Mouse (Mus musculus) kidney, postnatal 4 days (tissue): Measurements from ENCODE around the gene Etv6.
"Not testable (repeated sequence)": the region's sequence is repeated elsewhere in the genome, so short reads cannot be mapped to it uniquely, and the experiment has no call there.

Experiments
- DNase-seq, 2 experiments: peaks; one replicate each; pipeline ENCODE4 v3.0.0; 2021; ENCODE audit warnings: mixed read lengths in 2 of 2

The Etv6 gene

GRCm38 (mm10) chr6:134035490-134036405, at the start of gene Etv6:
TSS of gene Etv6 (plus strand) at chr6:134035700.
- DNase-seq = peak; percentile 86 to 91

DNA sequence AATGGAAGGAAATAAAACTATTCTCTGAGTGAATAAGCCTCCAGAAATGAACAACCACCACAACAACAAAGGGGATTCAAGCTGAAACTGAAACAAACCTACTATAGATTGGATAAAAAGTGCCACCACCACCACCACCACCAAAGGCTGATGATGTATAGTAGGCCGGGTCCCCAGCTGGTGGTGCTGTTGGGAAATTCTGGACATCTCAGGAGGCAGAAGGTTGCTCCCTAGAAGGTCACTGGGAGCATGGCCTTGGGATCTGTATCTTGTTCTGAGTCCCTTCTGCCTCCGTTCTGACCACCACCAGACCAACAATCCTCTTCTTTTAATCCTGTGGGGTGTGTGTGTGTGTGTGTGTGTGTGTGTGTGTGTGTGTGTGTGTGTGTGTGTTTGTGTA, 49.3 kb upstream of the Etv6 start:
- peak; percentile 10 to 24 for DNase-seq

DNA sequence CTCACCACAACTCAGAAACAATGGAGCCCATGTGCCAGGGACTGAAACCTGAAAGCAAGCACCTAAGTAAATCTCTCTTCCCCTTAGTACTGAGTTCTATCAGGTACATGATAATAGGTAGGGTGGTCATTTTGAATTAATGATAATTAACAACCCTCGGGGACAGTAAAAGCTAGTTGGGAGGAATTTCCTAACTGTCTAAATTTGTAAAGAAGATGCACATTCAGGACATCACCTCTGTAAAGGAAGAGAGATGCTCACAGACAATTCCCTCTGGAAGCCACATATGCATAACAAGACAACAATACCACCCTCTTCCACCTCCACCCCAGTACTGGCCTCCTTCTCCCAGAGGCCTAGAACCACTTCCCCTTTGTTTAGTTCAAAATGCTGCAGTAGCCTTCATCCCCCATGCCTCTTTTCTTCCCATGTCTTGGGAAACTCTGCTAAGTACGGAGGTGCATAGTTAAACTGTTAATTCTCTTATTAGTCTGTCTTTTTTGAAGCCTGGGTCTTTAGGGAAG, 48.4 kb upstream of the Etv6 start:
- DNase-seq = no peak

- peak; percentile 6 to 19 for DNase-seq
Observed at GRCm38 (mm10) chr6:133988011-133988410, 47.5 kb upstream of the Etv6 start.

- DNase-seq = no peak
Observed at GRCm38 (mm10) chr6:133997461-133997860, 38.0 kb upstream of the Etv6 start.

- DNase-seq = peak in 1 of 2 experiments; percentile 9
Observed at GRCm38 (mm10) chr6:133997935-133998334, 37.6 kb upstream of the Etv6 start.

DNA sequence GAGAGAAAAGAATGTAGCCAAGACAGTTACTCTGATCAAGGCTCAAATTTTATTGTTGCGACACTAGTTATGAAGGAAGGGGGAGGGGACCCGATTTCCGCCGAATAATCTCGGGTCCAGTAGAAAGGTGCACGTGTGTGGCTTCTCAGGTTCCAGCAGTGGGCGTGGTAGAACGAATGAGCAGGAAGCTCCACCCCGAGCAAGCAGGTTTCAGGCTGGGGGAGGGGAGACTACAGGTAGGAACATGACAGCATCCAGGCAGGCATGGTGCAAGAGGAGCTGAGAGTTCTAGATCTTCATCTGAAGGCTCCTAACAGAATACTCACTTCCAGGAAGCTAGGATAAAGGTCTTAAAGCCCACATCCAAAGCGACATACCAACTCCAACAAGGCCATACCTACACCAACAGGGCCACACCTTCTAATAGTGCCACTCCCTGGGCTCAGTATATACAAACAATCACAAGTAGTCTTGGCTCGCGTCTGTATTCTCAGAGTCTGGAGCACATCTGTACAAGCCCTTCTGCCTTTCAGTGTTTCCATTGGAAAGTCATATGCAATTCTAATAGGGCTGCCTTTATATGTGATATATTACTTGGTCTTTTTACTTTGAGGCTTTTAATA, 20.9 kb upstream of the Etv6 start:
- DNase-seq = not testable (repeated sequence)

DNA sequence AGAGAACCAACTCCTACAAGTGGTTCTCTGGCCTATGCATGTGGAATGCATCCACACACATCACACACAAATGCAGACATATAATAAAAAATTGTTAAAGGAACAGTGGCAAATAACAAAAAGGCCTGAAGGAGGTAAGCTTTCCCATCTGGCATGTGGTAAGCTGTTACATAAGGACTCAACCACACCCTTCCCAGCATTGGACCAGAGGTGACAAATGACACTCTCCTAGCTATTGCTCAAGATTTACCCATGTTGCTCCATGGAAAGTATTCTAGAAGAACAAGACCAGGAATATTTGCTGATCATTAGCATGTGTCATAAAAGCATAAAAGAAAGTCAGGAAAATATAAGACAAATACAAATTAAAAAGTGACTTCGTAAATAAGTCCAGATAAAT, 16.7 kb upstream of the Etv6 start:
- DNase-seq = no peak

- DNase-seq = no peak
Observed at GRCm38 (mm10) chr6:134020821-134021220, 14.7 kb upstream of the Etv6 start.

- no peak for DNase-seq
Observed at GRCm38 (mm10) chr6:134026264-134026663, 9.2 kb upstream of the Etv6 start.

GRCm38 (mm10) chr6:134027022-134027421, 8.5 kb upstream of the Etv6 start:
- DNase-seq = no peak

DNA sequence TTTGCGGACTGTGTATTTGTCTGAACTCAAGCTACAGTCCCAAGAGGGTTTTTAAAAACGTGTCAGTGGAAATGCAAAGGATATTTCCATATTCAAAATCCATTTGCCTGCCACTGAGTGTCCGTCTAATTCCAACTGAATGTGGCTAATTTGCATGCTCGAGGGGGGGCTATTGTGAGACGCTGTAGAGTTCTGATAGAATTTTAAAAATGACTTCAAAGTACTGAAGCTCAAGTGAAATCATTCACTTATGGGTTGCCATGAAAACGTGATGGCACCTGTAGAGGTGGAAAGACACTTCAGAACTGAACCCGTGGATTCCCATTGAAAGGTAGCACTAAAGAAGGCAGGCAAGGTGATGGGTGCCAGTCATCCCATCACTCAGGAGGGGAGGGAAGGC, 3.0 kb upstream of the Etv6 start:
- no peak for DNase-seq

GRCm38 (mm10) chr6:134034436-134034835, 1.1 kb upstream of the Etv6 start:
- peak in 1 of 2 experiments; percentile 51 for DNase-seq

- peak; percentile 84 to 91 for DNase-seq
Observed at GRCm38 (mm10) chr6:134034904-134035489, 503 bp upstream of the Etv6 start.

DNA sequence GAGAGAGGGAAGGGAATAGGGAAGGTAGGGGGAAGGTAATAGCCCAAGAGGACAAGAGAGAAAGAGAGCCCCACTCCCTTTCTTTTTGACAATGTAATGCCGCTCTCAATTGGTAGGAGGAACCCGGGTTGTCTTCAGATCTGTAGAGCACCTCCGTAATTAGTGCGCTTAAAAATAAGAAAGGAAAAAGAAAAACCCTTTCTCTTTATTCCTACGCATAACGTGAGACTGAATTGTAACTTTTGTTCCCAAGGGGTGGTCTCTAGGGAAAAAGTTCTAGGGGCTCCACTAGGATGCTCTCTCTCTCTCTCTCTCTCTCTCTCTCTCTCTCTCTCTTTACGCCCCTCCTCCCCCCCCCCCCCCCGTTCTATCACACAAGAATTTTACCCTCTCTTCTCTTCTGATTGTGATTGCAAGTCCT, 1.0 kb downstream of the Etv6 start:
- DNase-seq = no peak

- no peak for DNase-seq
Observed at GRCm38 (mm10) chr6:134036951-134037431, 1.5 kb downstream of the Etv6 start.

- DNase-seq = no peak
Observed at GRCm38 (mm10) chr6:134037960-134038359, 2.5 kb downstream of the Etv6 start.

GRCm38 (mm10) chr6:134038881-134039280, 3.4 kb downstream of the Etv6 start:
- peak; percentile 65 to 81 for DNase-seq

- no peak for DNase-seq
Observed at GRCm38 (mm10) chr6:134039351-134039750, 3.9 kb downstream of the Etv6 start.

GRCm38 (mm10) chr6:134040312-134040711, 4.8 kb downstream of the Etv6 start:
- DNase-seq = no peak

DNA sequence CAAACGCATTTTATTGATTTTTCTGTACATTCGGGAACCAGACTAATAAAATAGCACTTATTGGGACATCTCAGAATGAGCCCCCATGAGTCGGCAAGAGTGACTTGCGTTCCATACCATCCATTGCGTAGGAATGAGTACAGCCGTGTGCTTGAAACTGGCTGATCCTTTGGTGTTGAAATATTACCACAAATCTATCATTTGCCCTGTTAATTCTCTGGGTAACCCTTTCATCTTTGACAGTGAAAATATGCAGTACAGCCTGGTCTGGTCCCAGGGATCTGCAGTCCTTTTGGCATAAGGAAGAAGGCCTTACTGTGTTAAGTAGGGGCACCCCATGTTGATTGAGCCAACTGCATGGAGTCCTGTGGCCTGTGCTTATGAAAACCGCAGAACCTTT, 5.8 kb downstream of the Etv6 start:
- DNase-seq = no peak

DNA sequence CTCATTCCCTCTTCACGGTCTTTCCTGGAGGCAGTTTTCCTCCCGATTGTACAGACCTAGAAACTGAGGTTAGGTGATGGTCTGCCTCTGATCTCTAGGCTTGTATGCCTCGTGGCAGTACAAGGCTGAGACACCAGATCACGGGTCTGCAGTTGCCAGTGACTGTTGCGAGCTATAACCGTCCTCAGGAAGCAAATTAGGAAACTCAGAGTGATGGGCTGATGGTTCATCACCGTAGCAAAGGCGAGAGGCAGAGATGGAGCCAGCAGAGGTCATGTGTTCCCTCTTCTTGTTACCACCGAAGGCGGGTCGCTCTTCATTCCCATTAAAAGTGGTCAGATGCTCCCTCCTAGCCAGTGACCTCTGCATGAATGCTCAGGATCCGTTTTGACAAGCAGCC, 6.4 kb downstream of the Etv6 start:
- no peak for DNase-seq

- peak; percentile 29 to 42 for DNase-seq
Observed at GRCm38 (mm10) chr6:134043545-134043944, 8.0 kb downstream of the Etv6 start.
